Mouse (Mus musculus) gastrocnemius, postnatal 36 days (tissue): ENCODE measurements at regions not wholly inside any gene's neighbourhood (a gene's known extent, or its start where the extent isn't known, plus 50 kb on each side); places are given as distances from the start of the nearest gene placed in this dataset.

Experiments used
- DNase-seq, 2 experiments: peaks; one replicate each; pipeline ENCODE4 v3.0.0; 2022
- intact Hi-C: fragments of 180-260 bp; cut with DNase I; formaldehyde crosslinking; loops from one replicate; pipeline ENCODE4 v1.15.1; 2025

DNA sequence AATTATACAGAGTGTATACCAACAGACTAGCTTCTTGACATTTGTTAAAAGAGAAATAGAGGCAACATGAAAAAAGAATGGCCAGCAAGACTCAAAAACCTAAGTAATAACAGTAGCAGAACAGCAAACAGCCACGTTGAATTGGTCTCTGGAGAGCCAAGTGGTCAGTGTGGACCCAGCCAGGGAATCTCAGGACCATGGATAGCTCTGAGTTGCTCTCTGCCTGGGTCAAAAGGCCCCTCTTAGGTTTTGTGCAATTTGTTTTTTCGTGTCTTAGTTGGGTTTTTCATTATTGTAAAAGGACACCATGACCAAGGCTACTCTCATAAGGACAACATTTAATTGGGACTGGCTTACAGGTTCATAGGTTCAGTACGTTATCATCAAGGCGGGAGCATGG, 60.8 kb upstream of the Lclat1 start:
- DNase-seq = no peak
- intact Hi-C loops = no loop called here

DNA sequence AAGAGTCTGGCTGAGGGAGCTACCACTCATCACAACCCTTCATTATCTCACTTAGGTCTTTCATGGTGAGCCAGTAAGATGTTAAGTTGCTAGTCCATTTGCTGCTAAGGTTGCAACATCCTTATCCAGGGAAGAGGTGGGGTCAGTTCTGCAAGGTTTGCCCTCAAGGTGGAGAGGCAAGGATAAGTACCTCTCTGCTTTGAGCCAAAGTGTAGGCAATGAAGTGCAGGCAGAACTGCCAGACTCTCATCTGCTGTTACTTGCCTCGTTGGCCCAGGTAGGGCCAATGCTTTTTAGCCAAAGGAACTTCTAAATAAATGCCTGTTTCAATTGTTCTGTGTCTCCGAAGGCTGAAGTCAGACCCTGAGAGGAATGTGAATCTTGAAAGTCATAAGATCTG, 59.6 kb upstream of the Lclat1 start:
- intact Hi-C loops = no loop called here
- no peak for DNase-seq

DNA sequence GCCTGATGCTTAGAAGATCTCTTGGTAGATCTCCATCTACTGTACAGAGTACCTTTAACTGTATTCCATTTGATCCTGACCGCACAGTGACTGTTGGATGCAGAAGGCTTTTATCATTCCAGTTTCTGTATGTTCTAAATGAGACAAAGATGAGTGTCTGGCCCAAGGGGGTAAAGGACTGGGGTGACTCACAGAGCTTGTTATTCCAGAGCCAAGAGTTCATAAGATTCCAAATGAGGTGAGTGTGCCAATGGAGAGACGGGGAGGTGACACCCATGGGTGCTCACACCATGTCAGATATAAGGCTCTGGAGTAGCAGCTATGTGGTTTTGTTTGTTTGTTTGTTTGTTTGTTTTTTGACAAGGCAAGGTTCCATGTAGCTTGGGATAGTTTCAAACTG, 54.8 kb upstream of the Lclat1 start:
- intact Hi-C loops = no loop called here
- no peak for DNase-seq

DNA sequence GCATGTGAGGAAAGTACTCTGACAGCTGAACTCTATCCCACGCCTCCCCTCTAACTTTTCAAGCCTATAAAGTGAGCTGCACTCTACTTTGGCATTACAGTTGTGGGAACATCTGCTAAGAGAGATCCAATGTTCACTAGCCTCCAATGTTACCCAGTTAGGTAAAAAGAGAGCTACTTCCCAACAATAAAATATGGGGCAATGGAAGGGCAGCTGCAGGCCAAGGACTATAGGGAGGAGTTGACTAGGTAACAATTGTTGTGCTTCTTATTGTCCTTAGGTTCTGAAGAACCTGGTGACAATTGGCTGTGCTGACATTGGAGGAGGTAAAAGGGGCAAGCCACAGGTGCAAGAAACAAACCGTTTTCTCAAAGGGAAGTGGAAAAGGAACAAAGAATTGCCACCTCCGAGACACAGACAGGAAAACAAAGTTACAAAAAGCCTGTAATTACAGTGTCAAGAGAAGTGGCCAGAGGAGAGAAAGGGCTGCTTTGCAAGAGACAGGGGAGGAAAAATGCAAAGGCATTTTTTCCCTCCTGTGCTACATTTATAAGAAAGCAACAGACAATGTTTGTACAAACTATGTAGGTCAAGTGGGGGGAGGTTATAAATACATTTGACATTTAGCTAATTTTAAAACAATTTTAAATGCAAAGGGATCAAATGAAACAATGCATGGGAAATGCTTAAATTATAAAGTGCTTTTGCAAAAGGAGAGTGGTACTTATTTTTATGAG, 54.1 kb upstream of the Lclat1 start:
- intact Hi-C loops = no loop called here
- DNase-seq = no peak

DNA sequence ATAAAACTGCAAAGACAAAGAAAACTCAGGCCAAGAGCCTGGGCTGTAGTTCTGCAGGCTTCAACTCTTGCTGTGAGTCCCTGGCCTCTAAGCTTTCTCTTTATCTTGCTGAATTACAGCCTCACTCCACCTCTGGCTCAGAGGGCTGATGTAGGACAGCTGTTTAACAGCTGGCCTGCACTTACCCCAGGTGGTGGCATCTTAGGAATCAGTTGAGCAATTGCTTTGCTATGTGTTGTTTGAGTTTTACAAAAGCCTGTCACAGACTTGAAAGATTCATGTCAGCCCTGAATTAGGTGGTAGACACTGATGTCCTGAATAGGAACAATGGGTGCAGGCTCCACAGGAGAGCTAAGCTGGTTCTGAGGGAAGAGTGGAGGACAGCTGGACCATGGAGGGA, 53.6 kb upstream of the Lclat1 start:
- DNase-seq = no peak
- intact Hi-C loops = no loop called here

DNA sequence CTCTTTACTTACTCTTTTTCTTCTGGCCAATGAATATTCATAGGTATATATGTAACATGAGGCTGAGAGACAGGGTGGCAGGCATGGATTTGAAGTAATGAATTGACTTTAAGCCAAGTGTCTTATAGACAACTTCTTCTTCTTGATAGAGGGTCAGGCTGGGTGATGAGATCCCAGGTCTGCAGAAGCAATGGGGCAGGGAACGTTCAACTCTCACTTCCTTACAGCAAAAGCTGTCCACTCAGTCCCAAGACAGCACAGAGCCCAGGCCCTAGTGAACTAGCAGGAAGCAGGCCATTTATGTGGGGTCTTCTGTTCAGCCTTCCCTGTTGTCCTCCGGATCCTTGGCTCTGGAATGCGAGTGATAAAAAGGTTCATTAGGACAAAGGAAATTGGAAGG, 52.6 kb upstream of the Lclat1 start:
- no peak for DNase-seq
- intact Hi-C loops = no loop called here

DNA sequence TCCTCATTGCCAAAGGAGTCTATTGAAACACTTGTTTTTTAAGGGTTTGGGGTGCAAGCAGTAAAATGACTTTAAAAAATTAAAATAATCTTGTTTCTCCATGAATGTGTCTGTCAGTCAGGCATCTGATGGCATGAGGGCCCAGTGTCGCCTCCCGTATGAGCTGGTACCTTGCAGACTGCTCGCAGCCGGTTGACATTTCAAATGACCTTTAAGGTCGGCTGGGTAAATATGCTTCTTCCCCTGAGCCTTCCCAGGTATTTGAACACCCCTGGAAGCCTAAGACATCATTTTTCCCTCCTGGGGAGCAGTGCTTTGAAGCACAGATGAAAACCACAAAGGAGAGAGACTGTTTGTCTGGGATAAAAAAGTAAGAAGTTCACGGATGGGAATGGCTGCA, 52.2 kb upstream of the Lclat1 start:
- DNase-seq = no peak
- intact Hi-C loops = no loop called here

DNA sequence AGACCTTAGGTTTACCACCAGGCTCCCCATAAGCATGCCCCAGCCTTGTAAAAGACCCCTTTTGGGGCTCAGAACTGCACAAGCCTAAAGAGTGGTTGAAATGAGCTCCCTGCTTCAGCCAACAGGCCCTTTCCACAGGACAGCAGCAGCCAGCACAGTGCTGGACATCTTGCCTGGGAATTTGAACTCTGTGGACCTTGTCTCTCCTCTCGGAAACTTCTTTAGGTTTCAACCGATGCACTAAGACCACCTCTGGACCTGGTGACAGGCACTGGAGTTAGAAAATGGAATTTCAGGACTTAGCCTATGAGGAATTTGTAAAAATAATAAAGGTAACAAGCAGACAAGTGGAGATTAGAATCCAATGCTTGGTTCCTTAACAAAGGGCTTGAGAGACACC, 51.2 kb upstream of the Lclat1 start:
- no peak for DNase-seq
- intact Hi-C loops = no loop called here
